10 mouse cellular contexts compared by ENCODE assay signal in genomic region chr6:37338055-37338454, GRCm38 (mm10).
"Had no signal": no experiment of that assay in that cellular context is flagged by ENCODE, and none has a peak within 500 bp of the region (broad histone marks: within the 10 kb centered on the region; RNA-seq: fewer than 3 reads in every experiment).

No protein-coding gene starts in this region.

- H3K4me3 ChIP-seq: left cerebral cortex, adult 2 months; limb, embryonic 10.5 days; megakaryocyte, embryonic 14.5 days; midbrain, embryonic 12.5 days had no signal

- H3K4me2 ChIP-seq: liver, embryonic 11.5 days; lung, embryonic 14.5 days; midbrain, embryonic 12.5 days had no signal

- DNase-seq: kidney, adult 8-10 months; lung, embryonic 14.5 days; right cerebral cortex, adult 18-20 months; right cerebral cortex, postnatal 25 days; thymus, postnatal 4 days had no signal

- H3K4me1 ChIP-seq: megakaryocyte, embryonic 14.5 days had no signal

- H3K27ac ChIP-seq: left cerebral cortex, adult 2 months; limb, embryonic 10.5 days; midbrain, embryonic 12.5 days had no signal

- H3K36me3 ChIP-seq: midbrain, embryonic 12.5 days had no signal

- H3K27me3 ChIP-seq: megakaryocyte, embryonic 14.5 days; midbrain, embryonic 12.5 days had no signal

- H3K9ac ChIP-seq: lung, embryonic 14.5 days; midbrain, embryonic 12.5 days had no signal

- H3K9me3 ChIP-seq: limb, embryonic 10.5 days; megakaryocyte, embryonic 14.5 days; midbrain, embryonic 12.5 days had no signal
